Mouse (Mus musculus) neural tube, embryonic 15.5 days (tissue): ENCODE measurements at regions not wholly inside any gene's neighbourhood (a gene's known extent, or its start where the extent isn't known, plus 50 kb on each side); places are given as distances from the start of the nearest gene placed in this dataset.
"Not testable (repeated sequence)": the region's sequence is repeated elsewhere in the genome, so short reads cannot be mapped to it uniquely, and the experiment has no call there.

Experiments used
- ATAC-seq: fragments of 200-750 bp; cut with Nextera tagmentation; 2 replicates; pipeline ENCODE4 v1.8.0; 2017; ENCODE audit warnings: mild to moderate bottlenecking, moderate TSS enrichment, moderate library complexity; ENCODE audit not compliant: low FRiP score
- H3K27ac ChIP-seq: fragments of 300-500 bp; sonication (generic); replicated peaks from 2 replicates; pipeline ENCODE4 v1.5.1; 2015; ENCODE audit warnings: mild to moderate bottlenecking, inconsistent platforms
- H3K27me3 ChIP-seq: fragments of 300-500 bp; sonication (generic); replicated peaks from 2 replicates; pipeline ENCODE4 v1.6.1; 2015; ENCODE audit warnings: inconsistent platforms
- H3K36me3 ChIP-seq: fragments of 300-500 bp; sonication (generic); 2 replicates; pipeline ENCODE4 v1.6.1; 2015; ENCODE audit warnings: inconsistent platforms
- H3K4me1 ChIP-seq: fragments of 300-500 bp; sonication (generic); 2 replicates; pipeline ENCODE4 v1.6.1; 2015; ENCODE audit warnings: inconsistent platforms
- H3K4me2 ChIP-seq: fragments of 300-500 bp; sonication (generic); 2 replicates; pipeline ENCODE4 v1.6.1; 2015; ENCODE audit warnings: inconsistent platforms, mild to moderate bottlenecking, moderate library complexity
- H3K4me3 ChIP-seq: fragments of 300-500 bp; sonication (generic); replicated peaks from 2 replicates; pipeline ENCODE4 v1.5.1; 2015; ENCODE audit warnings: mild to moderate bottlenecking, inconsistent platforms
- H3K9ac ChIP-seq: fragments of 300-500 bp; sonication (generic); replicated peaks from 2 replicates; pipeline ENCODE4 v1.6.1; 2015; ENCODE audit warnings: mild to moderate bottlenecking, inconsistent platforms
- H3K9me3 ChIP-seq: fragments of 300-500 bp; sonication (generic); replicated peaks from 2 replicates; pipeline ENCODE4 v1.6.1; 2016; ENCODE audit warnings: inconsistent platforms
- WGBS: fragments of 180-500 bp; shearing (Covaris S2); methylation state at CpG from one replicate; pipeline ENCODE4 v1.1.7; 2015; ENCODE audit warnings: mixed read lengths; 5-methylcytosine and 5-hydroxymethylcytosine counted together

GRCm38 (mm10) chr6:37662747-37663146 lies 132.8 kb downstream of the Akr1d1 start:
- 47% methylated on average over 2 of the region's 2 CpGs for WGBS
- Histone ChIP-seq H3K27me3 (no peaks in the 10 kb centered on the region), H3K27ac (no peak overlapping the region), H3K36me3 (no peaks in the 10 kb centered on the region), H3K4me3 (no peak overlapping the region), H3K4me1 (no peaks in the 10 kb centered on the region), H3K4me2 (no peak overlapping the region), H3K9ac (no peak overlapping the region), H3K9me3 (no peaks in the 10 kb centered on the region)
- no peak for ATAC-seq

- Histone ChIP-seq H3K36me3 (no peaks in the 10 kb centered on the region), H3K27me3 (no peaks in the 10 kb centered on the region)
- 85% methylated on average over 5 of the region's 5 CpGs for WGBS
Measured at GRCm38 (mm10) chr6:37665576-37665975, 135.6 kb downstream of the Akr1d1 start.

GRCm38 (mm10) chr6:37669407-37669806 lies 139.4 kb downstream of the Akr1d1 start:
- Histone ChIP-seq H3K9ac (no peak overlapping the region), H3K27me3 (no peaks in the 10 kb centered on the region), H3K4me1 (no peaks in the 10 kb centered on the region), H3K9me3 (no peaks in the 10 kb centered on the region; the same call in 1 of the 2 replicates), H3K4me2 (no peak overlapping the region), H3K36me3 (no peaks in the 10 kb centered on the region), H3K4me3 (no peak overlapping the region), H3K27ac (no peak overlapping the region)
- no peak for ATAC-seq
- WGBS, result 58% methylated on average over 2 of the region's 2 CpGs

More at GRCm38 (mm10) chr6:37665576-37665975, 135.6 kb downstream of the Akr1d1 start:
- H3K4me1 ChIP-seq, result no peaks in the 10 kb centered on the region
- ATAC-seq, result no peak
- no peaks in the 10 kb centered on the region for H3K9me3 ChIP-seq
- H3K4me3 ChIP-seq, result no peak overlapping the region
- H3K4me2 ChIP-seq, result no peak overlapping the region
- H3K27ac ChIP-seq, result no peak overlapping the region
- H3K9ac ChIP-seq, result no peak overlapping the region

GRCm38 (mm10) chr6:37670701-37671100 lies 140.7 kb downstream of the Akr1d1 start:
- no peak overlapping the region for H3K9ac ChIP-seq
- H3K4me3 ChIP-seq, result no peak overlapping the region
- no peak overlapping the region for H3K27ac ChIP-seq
- no peak overlapping the region for H3K4me2 ChIP-seq
- 90% methylated on average over 3 of the region's 3 CpGs for WGBS
- ATAC-seq, result no peak
- no peaks in the 10 kb centered on the region for H3K4me1 ChIP-seq
- no peaks in the 10 kb centered on the region for H3K27me3 ChIP-seq
- H3K36me3 ChIP-seq, result no peaks in the 10 kb centered on the region
- H3K9me3 ChIP-seq, result no peaks in the 10 kb centered on the region; the same call in 1 of the 2 replicates

GRCm38 (mm10) chr6:37679871-37680270 lies 149.9 kb downstream of the Akr1d1 start:
- Histone ChIP-seq H3K4me1 (no peaks in the 10 kb centered on the region), H3K4me3 (no peak overlapping the region), H3K4me2 (no peak overlapping the region), H3K27me3 (no peaks in the 10 kb centered on the region), H3K9me3 (no peaks in the 10 kb centered on the region; the same call in 1 of the 2 replicates), H3K36me3 (no peaks in the 10 kb centered on the region), H3K9ac (no peak overlapping the region), H3K27ac (no peak overlapping the region)
- no peak for ATAC-seq
- WGBS, result 72% methylated on average over 3 of the region's 3 CpGs

GRCm38 (mm10) chr6:37681331-37681730 lies 151.4 kb downstream of the Akr1d1 start:
- not testable (repeated sequence) for H3K4me1 ChIP-seq, H3K4me3 ChIP-seq, H3K9me3 ChIP-seq, H3K9ac ChIP-seq, H3K4me2 ChIP-seq, ATAC-seq, H3K36me3 ChIP-seq, H3K27ac ChIP-seq, H3K27me3 ChIP-seq
- WGBS, result 72% methylated on average over 2 of the region's 2 CpGs

GRCm38 (mm10) chr6:37686094-37686493 lies 156.1 kb downstream of the Akr1d1 start:
- no peak for ATAC-seq
- Histone ChIP-seq H3K4me2 (no peak overlapping the region), H3K27me3 (no peaks in the 10 kb centered on the region), H3K27ac (no peak overlapping the region), H3K4me3 (no peak overlapping the region), H3K9me3 (peaks cover 4% of the 10 kb centered on the region; the same call in 1 of the 2 replicates), H3K36me3 (no peaks in the 10 kb centered on the region), H3K4me1 (no peaks in the 10 kb centered on the region), H3K9ac (no peak overlapping the region)
- WGBS, result 90% methylated on average over 14 of the region's 14 CpGs

- no peak overlapping the region for H3K4me2 ChIP-seq
- WGBS, result 20% methylated on average over 1 of the region's 1 CpGs
Measured at GRCm38 (mm10) chr6:37688866-37689617, 159.1 kb downstream of the Akr1d1 start.

GRCm38 (mm10) chr6:37689696-37690095 lies 159.7 kb downstream of the Akr1d1 start:
- Histone ChIP-seq H3K4me1 (no peaks in the 10 kb centered on the region), H3K4me2 (no peak overlapping the region), H3K36me3 (no peaks in the 10 kb centered on the region), H3K27me3 (no peaks in the 10 kb centered on the region), H3K9ac (no peak overlapping the region), H3K9me3 (0 out of 2 replicates have a peak, but pooled peaks cover 4% of the 10 kb centered on the region), H3K4me3 (no peak overlapping the region), H3K27ac (no peak overlapping the region)
- no peak for ATAC-seq

More at GRCm38 (mm10) chr6:37688866-37689617, 159.1 kb downstream of the Akr1d1 start:
- H3K27me3 ChIP-seq, result no peaks in the 10 kb centered on the region
- H3K4me3 ChIP-seq, result no peak overlapping the region
- no peaks in the 10 kb centered on the region for H3K4me1 ChIP-seq
- H3K9me3 ChIP-seq, result 0 out of 2 replicates have a peak, but pooled peaks cover 4% of the 10 kb centered on the region
- H3K36me3 ChIP-seq, result no peaks in the 10 kb centered on the region
- ATAC-seq, result no peak
- H3K27ac ChIP-seq, result no peak overlapping the region
- H3K9ac ChIP-seq, result no peak overlapping the region

- no peak overlapping the region for H3K4me3 ChIP-seq
- no peaks in the 10 kb centered on the region for H3K36me3 ChIP-seq
- 0 out of 2 replicates have a peak, but pooled peaks cover under 1% of the 10 kb centered on the region for H3K9me3 ChIP-seq
- H3K27me3 ChIP-seq, result no peaks in the 10 kb centered on the region
- no peak overlapping the region for H3K4me2 ChIP-seq
- WGBS, result 93% methylated on average over 7 of the region's 7 CpGs
- H3K9ac ChIP-seq, result no peak overlapping the region
- no peaks in the 10 kb centered on the region for H3K4me1 ChIP-seq
- no peak for ATAC-seq
- H3K27ac ChIP-seq, result no peak overlapping the region
Measured at GRCm38 (mm10) chr6:37691976-37692644, 162.1 kb downstream of the Akr1d1 start.

GRCm38 (mm10) chr6:37692758-37693157 lies 162.8 kb downstream of the Akr1d1 start:
- Histone ChIP-seq H3K9ac (no peak overlapping the region), H3K4me2 (no peak overlapping the region), H3K36me3 (no peaks in the 10 kb centered on the region), H3K27ac (no peak overlapping the region), H3K4me1 (no peaks in the 10 kb centered on the region), H3K4me3 (no peak overlapping the region), H3K9me3 (no peaks in the 10 kb centered on the region), H3K27me3 (no peaks in the 10 kb centered on the region)
- ATAC-seq, result no peak
- 93% methylated on average over 2 of the region's 2 CpGs for WGBS

- H3K4me2 ChIP-seq, result no peak overlapping the region
- H3K27me3 ChIP-seq, result no peaks in the 10 kb centered on the region
- H3K9ac ChIP-seq, result no peak overlapping the region
- no peak overlapping the region for H3K27ac ChIP-seq
- H3K4me1 ChIP-seq, result no peaks in the 10 kb centered on the region
- no peak for ATAC-seq
- no peaks in the 10 kb centered on the region for H3K9me3 ChIP-seq
- no peaks in the 10 kb centered on the region for H3K36me3 ChIP-seq
- H3K4me3 ChIP-seq, result no peak overlapping the region
Measured at GRCm38 (mm10) chr6:37696074-37696473, 166.1 kb downstream of the Akr1d1 start.
